In the genomic region with DNA sequence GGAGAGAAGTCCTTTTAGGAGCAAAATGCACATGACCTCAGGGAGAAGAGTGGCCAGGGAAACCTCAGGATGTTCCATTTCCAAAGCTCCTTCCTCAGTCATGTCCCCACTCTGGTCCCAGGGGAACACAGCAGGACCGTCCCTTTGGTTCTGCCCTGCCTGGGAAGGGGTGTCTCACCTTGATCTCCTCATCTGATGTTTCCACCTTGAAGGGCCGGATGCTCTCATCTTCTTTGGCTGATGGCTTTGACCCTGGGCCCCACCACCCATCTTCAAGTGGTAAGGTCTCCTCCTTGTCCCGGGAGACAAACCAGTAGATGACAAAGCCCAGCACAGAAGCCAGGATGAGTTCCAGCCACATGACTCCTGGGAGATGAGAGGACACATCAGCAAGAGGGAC, we compare ENCODE assay signal across 27 mouse cellular contexts. TPM values are rescaled to one million over a fixed set of nuclear protein-coding genes. Genes with fewer than 3 reads are reported as not detected.
DNase-seq lines count a peak whose midpoint lies in the region; ATAC-seq lines count a peak whose summit lies in the region.
"Had no signal": no experiment of that assay in that cellular context is flagged by ENCODE, and none has a peak within 500 bp of the region (broad histone marks: within the 10 kb centered on the region; RNA-seq: fewer than 3 reads in every experiment).

No protein-coding gene starts in this region.

- H3K36me3 ChIP-seq in liver, embryonic 15.5 days (replicated peaks), result no peaks in the 10 kb centered on the region
- H3K36me3 ChIP-seq in liver, embryonic 12.5 days, result no peaks in the 10 kb centered on the region
- H3K36me3 ChIP-seq in limb, embryonic 10.5 days, result no peaks in the 10 kb centered on the region
- H3K36me3 ChIP-seq: G1E had no signal

- 0 out of 2 replicates have a peak overlapping the region, but pooled peaks have one; percentile 24 for H3K27ac ChIP-seq in liver, embryonic 15.5 days (replicated peaks)
- H3K27ac ChIP-seq in liver, embryonic 12.5 days, result no peak overlapping the region
- H3K27ac ChIP-seq in limb, embryonic 10.5 days, result 0 out of 2 replicates have a peak overlapping the region, but pooled peaks have one; percentile 19

- H3K27me3 ChIP-seq in liver, embryonic 15.5 days, result 0 out of 2 replicates have a peak, but pooled peaks cover 6% of the 10 kb centered on the region
- H3K27me3 ChIP-seq in liver, embryonic 12.5 days (replicated peaks), result peaks cover 20% of the 10 kb centered on the region
- no peaks in the 10 kb centered on the region for H3K27me3 ChIP-seq in limb, embryonic 10.5 days (ENCODE audit: low read depth, poor library complexity, severe bottlenecking)
- H3K27me3 ChIP-seq: CH12.LX, Patski had no signal

- peaks cover 19% of the 10 kb centered on the region for H3K4me1 ChIP-seq in liver, embryonic 15.5 days (replicated peaks)
- peaks cover 8% of the 10 kb centered on the region; the same call in 1 of the 2 replicates for H3K4me1 ChIP-seq in liver, embryonic 12.5 days
- H3K4me1 ChIP-seq in limb, embryonic 10.5 days, result peaks cover 26% of the 10 kb centered on the region

- DNase-seq in heart, adult 11 months, result peak; percentile 93
- DNase-seq in heart, adult 18-20 months, result no peak
- DNase-seq in limb, embryonic 10.5 days (ENCODE audit: low spot score), result no peak
- no peak for DNase-seq in ovary, postnatal 10 days (ENCODE audit: low spot score)
- DNase-seq: adrenal gland, adult 2 months; adrenal gland, adult 8-10 months; adrenal gland, postnatal 10 days; adrenal gland, postnatal 14 days; adrenal gland, postnatal 25 days; adrenal gland, postnatal 36 days; B cell, adult 2 months; cerebellum, adult 11 months; cerebellum, adult 11-12 months; cerebellum, adult 18-20 months had no signal

- no peak overlapping the region for H3K9ac ChIP-seq in liver, embryonic 15.5 days
- H3K9ac ChIP-seq in liver, embryonic 12.5 days, result no peak overlapping the region

- H3K4me2 ChIP-seq in liver, embryonic 15.5 days, result no peak overlapping the region
- no peak overlapping the region for H3K4me2 ChIP-seq in liver, embryonic 12.5 days

- H3K4me3 ChIP-seq in liver, embryonic 15.5 days (replicated peaks), result no peak overlapping the region
- H3K4me3 ChIP-seq in liver, embryonic 12.5 days, result no peak overlapping the region
- H3K4me3 ChIP-seq in limb, embryonic 10.5 days, result no peak overlapping the region

- WGBS in liver, embryonic 15.5 days (ENCODE audit: insufficient replicate concordance), result 60% methylated on average over 3 of the region's 3 CpGs
- 54% methylated on average over 3 of the region's 3 CpGs for WGBS in liver, embryonic 12.5 days (ENCODE audit: insufficient replicate concordance)
- 86% methylated on average over 3 of the region's 3 CpGs for WGBS in limb, embryonic 10.5 days

- ATAC-seq in liver, embryonic 15.5 days (ENCODE audit: insufficient read depth), result no peak
- ATAC-seq in liver, embryonic 12.5 days, result no peak
- ATAC-seq: activated CD4-positive, CD25-positive, alpha-beta regulatory T cell, adult 4 months; CD4-positive, CD25-positive, alpha-beta regulatory T cell, adult 4 months; Patski had no signal

- no peaks in the 10 kb centered on the region for H3K9me3 ChIP-seq in liver, embryonic 15.5 days (replicated peaks)
- H3K9me3 ChIP-seq in liver, embryonic 12.5 days (replicated peaks), result no peaks in the 10 kb centered on the region
- H3K9me3 ChIP-seq in limb, embryonic 10.5 days (replicated peaks), result no peaks in the 10 kb centered on the region
- H3K9me3 ChIP-seq: G1E had no signal

RNA-seq across cellular contexts. Expression of a gene that starts 19.1 kb away (rescaled TPM):
- 10 to 100 TPM; 28.7 to 37.5 TPM for total RNA-seq in heart, adult 18-20 months (2021)
- 7.5 and 8.2 TPM in 2 replicates for polyA plus RNA-seq in liver, embryonic 15.5 days (2015; fragmentation: Nextera tagmentation; extraction: Ambion mirVana)
- polyA plus RNA-seq in liver, embryonic 12.5 days (2016; fragmentation: Nextera tagmentation; extraction: Ambion mirVana), result 2.1 and 2.2 TPM in 2 replicates
- polyA plus RNA-seq in limb, embryonic 10.5 days (2016; fragmentation: Nextera tagmentation; extraction: Ambion mirVana), result 0.87 and 1.4 TPM in 2 replicates
- total RNA-seq: G1E had no signal
- polyA plus RNA-seq: G1E had no signal

RNA-seq across cellular contexts. Expression of a gene that starts 49.4 kb away (rescaled TPM):
- total RNA-seq in heart, adult 18-20 months (2021), result not detected
- polyA plus RNA-seq in liver, embryonic 15.5 days (2015; fragmentation: Nextera tagmentation; extraction: Ambion mirVana), result 0.10 TPM in 1 of 2 replicates, not detected in the other
- 0.08 TPM in 1 of 2 replicates, not detected in the other for polyA plus RNA-seq in liver, embryonic 12.5 days (2016; fragmentation: Nextera tagmentation; extraction: Ambion mirVana)
- polyA plus RNA-seq in limb, embryonic 10.5 days (2016; fragmentation: Nextera tagmentation; extraction: Ambion mirVana), result not detected in 2 replicates
- total RNA-seq: adrenal gland, adult 18-20 months; adrenal gland, adult 2 months; adrenal gland, adult 8-10 months; adrenal gland, postnatal 25 days; adrenal gland, postnatal 36 days; adrenal gland, postnatal 4 days; CH12.LX; ES-E14; MEL had no signal
- polyA plus RNA-seq: adrenal gland, adult 2 months; brain, embryonic 14.5 days; C2C12; CD4-positive, CD25-positive, alpha-beta regulatory T cell, adult 4 months; G1E had no signal

RNA-seq across cellular contexts. Expression of a gene that starts 59.5 kb away (rescaled TPM):
- 10 to 100 TPM; 15.0 to 15.9 TPM for total RNA-seq in heart, adult 18-20 months (2021)
- polyA plus RNA-seq in liver, embryonic 15.5 days (2015; fragmentation: Nextera tagmentation; extraction: Ambion mirVana), result 8.0 and 9.3 TPM in 2 replicates
- 6.5 and 6.6 TPM in 2 replicates for polyA plus RNA-seq in liver, embryonic 12.5 days (2016; fragmentation: Nextera tagmentation; extraction: Ambion mirVana)
- polyA plus RNA-seq in limb, embryonic 10.5 days (2016; fragmentation: Nextera tagmentation; extraction: Ambion mirVana), result 2.9 and 6.2 TPM in 2 replicates
